Mouse (Mus musculus): ENCODE measurements at regions not wholly inside any gene's neighbourhood (a gene's known extent, or its start where the extent isn't known, plus 50 kb on each side); places are given as distances from the start of the nearest gene placed in this dataset.

GRCm38 (mm10) chr9:101369380-101369779, 117.8 kb upstream of the Ppp2r3a start:
- Histone ChIP-seq H3K36me3 (ENCODE audit: control insufficient read depth, insufficient read depth, low read length) (no peaks in the 10 kb centered on the region), H3K27ac (ENCODE audit: control insufficient read depth, insufficient read depth, low read length) (no peak overlapping the region), H3K4me1 (replicated peaks; ENCODE audit: control insufficient read depth, insufficient read depth, low read length) (no peaks in the 10 kb centered on the region), H3K4me3 (ENCODE audit: control insufficient read depth, insufficient read depth, low read length) (no peak overlapping the region), H3K27me3 (ENCODE audit: control insufficient read depth, insufficient read depth, low read length) (no peaks in the 10 kb centered on the region)
- no peak for TF ChIP-seq CTCF (IDR thresholded peaks at IDR 0.05; ENCODE audit: borderline replicate concordance, control insufficient read depth, extremely low read depth, insufficient read depth, low read length, poor library complexity)
- no peak for TF ChIP-seq POLR2A (IDR thresholded peaks at IDR 0.05; ENCODE audit: control insufficient read depth, extremely low read depth, insufficient read depth, low read length, poor library complexity)
- no peak for DNase-seq
- 55% methylated on average over 2 of the region's 2 CpGs for WGBS

- DNase-seq = no peak
- TF ChIP-seq CTCF (IDR thresholded peaks at IDR 0.05; ENCODE audit: borderline replicate concordance, control insufficient read depth, extremely low read depth, insufficient read depth, low read length, poor library complexity) (no peak), POLR2A (IDR thresholded peaks at IDR 0.05; ENCODE audit: control insufficient read depth, extremely low read depth, insufficient read depth, low read length, poor library complexity) (no peak)
- no peaks in the 10 kb centered on the region for H3K27me3 ChIP-seq (ENCODE audit: control insufficient read depth, insufficient read depth, low read length)
- WGBS = 84% methylated on average over 6 of the region's 6 CpGs
- no peaks in the 10 kb centered on the region for H3K36me3 ChIP-seq (ENCODE audit: control insufficient read depth, insufficient read depth, low read length)
- no peak overlapping the region for H3K27ac ChIP-seq (ENCODE audit: control insufficient read depth, insufficient read depth, low read length)
- H3K4me3 ChIP-seq (ENCODE audit: control insufficient read depth, insufficient read depth, low read length) = no peak overlapping the region
- no peaks in the 10 kb centered on the region for H3K4me1 ChIP-seq (replicated peaks; ENCODE audit: control insufficient read depth, insufficient read depth, low read length)
These were observed 105.0 kb upstream of the Ppp2r3a start for GRCm38 (mm10) chr9:101356607-101357006.

GRCm38 (mm10) chr9:101348771-101349170, 97.2 kb upstream of the Ppp2r3a start:
- TF ChIP-seq POLR2A (IDR thresholded peaks at IDR 0.05; ENCODE audit: control insufficient read depth, extremely low read depth, insufficient read depth, low read length, poor library complexity) (no peak), CTCF (IDR thresholded peaks at IDR 0.05; ENCODE audit: borderline replicate concordance, control insufficient read depth, extremely low read depth, insufficient read depth, low read length, poor library complexity) (no peak)
- Histone ChIP-seq H3K4me3 (ENCODE audit: control insufficient read depth, insufficient read depth, low read length) (no peak overlapping the region), H3K36me3 (ENCODE audit: control insufficient read depth, insufficient read depth, low read length) (no peaks in the 10 kb centered on the region), H3K27ac (ENCODE audit: control insufficient read depth, insufficient read depth, low read length) (no peak overlapping the region), H3K27me3 (ENCODE audit: control insufficient read depth, insufficient read depth, low read length) (no peaks in the 10 kb centered on the region; the same call in 1 of the 2 replicates), H3K4me1 (replicated peaks; ENCODE audit: control insufficient read depth, insufficient read depth, low read length) (no peaks in the 10 kb centered on the region)
- DNase-seq = no peak
- WGBS = 96% methylated on average over 4 of the region's 4 CpGs

DNA sequence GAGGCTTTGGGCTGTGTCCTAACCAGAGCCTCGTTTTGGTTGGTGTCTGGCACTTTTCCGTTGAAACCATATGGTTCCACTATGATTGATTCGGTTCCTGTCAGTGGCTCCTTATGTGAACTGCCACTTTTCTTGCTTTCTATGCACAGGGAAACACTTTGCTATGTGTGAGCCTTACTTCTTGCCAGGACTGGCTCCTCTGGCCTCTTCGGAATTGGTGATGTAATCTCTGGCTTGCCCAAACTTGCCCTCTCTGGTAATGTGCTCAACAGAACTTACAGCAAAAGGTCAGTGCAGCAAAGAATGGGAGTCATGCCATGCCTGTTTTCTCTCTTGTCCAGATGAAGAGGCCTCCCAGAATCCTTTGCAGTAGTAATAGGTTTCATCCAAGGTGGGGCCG, 91.3 kb upstream of the Ppp2r3a start:
- Histone ChIP-seq H3K4me3 (ENCODE audit: control insufficient read depth, insufficient read depth, low read length) (no peak overlapping the region), H3K4me1 (replicated peaks; ENCODE audit: control insufficient read depth, insufficient read depth, low read length) (no peaks in the 10 kb centered on the region), H3K27me3 (ENCODE audit: control insufficient read depth, insufficient read depth, low read length) (no peaks in the 10 kb centered on the region; the same call in 1 of the 2 replicates), H3K36me3 (ENCODE audit: control insufficient read depth, insufficient read depth, low read length) (no peaks in the 10 kb centered on the region), H3K27ac (ENCODE audit: control insufficient read depth, insufficient read depth, low read length) (no peak overlapping the region)
- no peak for DNase-seq
- WGBS = 84% methylated on average over 5 of the region's 5 CpGs
- TF ChIP-seq CTCF (IDR thresholded peaks at IDR 0.05; ENCODE audit: borderline replicate concordance, control insufficient read depth, extremely low read depth, insufficient read depth, low read length, poor library complexity) = no peak
- TF ChIP-seq POLR2A (IDR thresholded peaks at IDR 0.05; ENCODE audit: control insufficient read depth, extremely low read depth, insufficient read depth, low read length, poor library complexity) = no peak

GRCm38 (mm10) chr9:101340796-101341465, 89.3 kb upstream of the Ppp2r3a start:
- WGBS = 78% methylated on average over 11 of the region's 11 CpGs
- no peak overlapping the region for H3K27ac ChIP-seq (ENCODE audit: control insufficient read depth, insufficient read depth, low read length)
- no peaks in the 10 kb centered on the region for H3K4me1 ChIP-seq (replicated peaks; ENCODE audit: control insufficient read depth, insufficient read depth, low read length)
- DNase-seq = no peak
- TF ChIP-seq CTCF (IDR thresholded peaks at IDR 0.05; ENCODE audit: borderline replicate concordance, control insufficient read depth, extremely low read depth, insufficient read depth, low read length, poor library complexity) = no peak
- no peak for TF ChIP-seq POLR2A (IDR thresholded peaks at IDR 0.05; ENCODE audit: control insufficient read depth, extremely low read depth, insufficient read depth, low read length, poor library complexity)
- no peak overlapping the region for H3K4me3 ChIP-seq (ENCODE audit: control insufficient read depth, insufficient read depth, low read length)
- H3K27me3 ChIP-seq (ENCODE audit: control insufficient read depth, insufficient read depth, low read length) = no peaks in the 10 kb centered on the region
- H3K36me3 ChIP-seq (ENCODE audit: control insufficient read depth, insufficient read depth, low read length) = no peaks in the 10 kb centered on the region

DNA sequence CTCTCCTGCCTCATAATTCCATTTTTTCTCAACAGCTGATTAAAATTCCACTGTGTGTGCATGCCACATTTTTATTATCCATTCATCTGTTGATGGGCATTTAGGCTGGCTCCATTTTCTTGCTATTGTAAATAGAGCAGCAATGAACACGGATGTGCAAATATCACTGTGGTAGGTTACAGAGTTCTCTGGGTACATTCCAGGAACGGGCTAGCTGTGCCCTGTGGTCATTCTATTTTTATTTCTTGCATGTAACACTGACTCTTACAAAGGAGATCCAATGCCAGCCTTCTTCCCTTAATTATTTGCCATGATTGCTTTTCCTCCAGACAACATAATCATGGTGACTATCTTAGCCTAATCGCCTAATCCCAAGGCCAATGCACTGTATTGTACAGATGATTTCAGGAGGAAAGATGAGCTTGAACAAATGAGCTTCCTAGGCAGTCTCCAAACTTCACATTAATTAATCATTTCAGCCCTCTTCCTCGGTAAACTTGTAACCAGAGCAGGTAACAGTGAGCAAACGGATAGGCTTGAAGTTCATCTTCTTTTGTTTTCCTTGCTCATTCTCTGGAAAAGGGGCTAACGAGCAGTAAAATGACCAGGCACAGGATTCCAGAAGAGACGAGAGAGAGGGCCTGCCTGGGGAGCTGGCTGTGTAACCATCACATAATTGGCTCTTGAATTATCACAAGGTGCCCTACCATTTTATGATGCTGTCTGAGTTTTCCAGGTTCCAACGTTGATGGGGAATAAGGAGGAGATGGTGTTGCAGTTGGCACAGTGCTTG, 77.6 kb upstream of the Ppp2r3a start:
- no peaks in the 10 kb centered on the region for H3K36me3 ChIP-seq (ENCODE audit: control insufficient read depth, insufficient read depth, low read length)
- no peaks in the 10 kb centered on the region for H3K27me3 ChIP-seq (ENCODE audit: control insufficient read depth, insufficient read depth, low read length)
- H3K27ac ChIP-seq (ENCODE audit: control insufficient read depth, insufficient read depth, low read length) = no peak overlapping the region
- no peak for TF ChIP-seq POLR2A (IDR thresholded peaks at IDR 0.05; ENCODE audit: control insufficient read depth, extremely low read depth, insufficient read depth, low read length, poor library complexity)
- no peak for TF ChIP-seq CTCF (IDR thresholded peaks at IDR 0.05; ENCODE audit: borderline replicate concordance, control insufficient read depth, extremely low read depth, insufficient read depth, low read length, poor library complexity)
- no peak overlapping the region for H3K4me3 ChIP-seq (ENCODE audit: control insufficient read depth, insufficient read depth, low read length)
- no peak for DNase-seq
- 80% methylated on average over 8 of the region's 8 CpGs for WGBS
- no peaks in the 10 kb centered on the region for H3K4me1 ChIP-seq (replicated peaks; ENCODE audit: control insufficient read depth, insufficient read depth, low read length)

Measured in thymus, adult 2 months (tissue).